Mouse (Mus musculus): ENCODE measurements around the gene Acot1.

GRCm38 (mm10) chr12:83984752-83985151, 24.5 kb upstream of the Acot1 start, which contains the start of gene Heatr4:
- TF ChIP-seq GATA1 (IDR thresholded peaks at IDR 0.05; ENCODE audit: borderline replicate concordance, low read length) (no peak), FLI1 (IDR thresholded peaks at IDR 0.05; ENCODE audit: low read length) (no peak)
